ENCODE assay signal across 28 mouse cellular contexts in the genomic region with DNA sequence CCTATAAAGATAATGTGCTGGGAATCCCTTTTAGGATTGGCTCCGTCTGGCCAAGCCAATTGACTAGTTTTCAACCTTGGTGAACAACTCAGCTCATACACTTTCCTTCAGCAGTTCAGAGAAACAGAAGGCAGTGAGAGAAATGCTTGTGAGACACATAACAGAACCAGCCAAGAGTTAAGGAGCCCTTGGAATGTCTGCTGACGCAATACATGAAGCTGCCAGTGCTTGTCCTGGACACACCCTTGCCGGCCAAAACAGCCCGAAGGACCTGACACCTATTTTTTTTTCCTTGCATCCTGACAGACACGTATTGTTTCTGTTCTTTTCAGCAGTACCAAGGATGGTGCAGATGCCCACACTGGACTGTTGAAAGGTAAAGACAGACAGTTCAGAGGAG. TPM values are rescaled to one million over a fixed set of nuclear protein-coding genes. Genes with fewer than 3 reads are reported as not detected.
DNase-seq lines count a peak whose midpoint lies in the region; ATAC-seq and TF ChIP-seq lines count a peak whose summit lies in the region.
"Had no signal": no experiment of that assay in that cellular context is flagged by ENCODE, and none has a peak within 500 bp of the region (broad histone marks: within the 10 kb centered on the region; RNA-seq: fewer than 3 reads in every experiment).

No protein-coding gene starts in this region.

- H3K9ac ChIP-seq in lung, postnatal 0 days (replicated peaks; ENCODE audit: low read depth) = no peak overlapping the region
- no peak overlapping the region for H3K9ac ChIP-seq in heart, adult 2 months (ENCODE audit: low read depth, low read length)
- no peak overlapping the region for H3K9ac ChIP-seq in forebrain, embryonic 11.5 days (ENCODE audit: low read length)
- H3K9ac ChIP-seq: forebrain, embryonic 15.5 days; limb, embryonic 12.5 days; liver, postnatal 0 days had no signal

- H3K9me3 ChIP-seq in lung, postnatal 0 days (ENCODE audit: low read length) = no peaks in the 10 kb centered on the region
- H3K9me3 ChIP-seq in forebrain, embryonic 11.5 days (ENCODE audit: control insufficient read depth, low read length) = no peaks in the 10 kb centered on the region
- H3K9me3 ChIP-seq: forebrain, embryonic 15.5 days; limb, embryonic 12.5 days; midbrain, embryonic 10.5 days had no signal

- no peaks in the 10 kb centered on the region for H3K4me1 ChIP-seq in lung, postnatal 0 days (ENCODE audit: insufficient read depth, low read depth, low read length)
- H3K4me1 ChIP-seq in heart, adult 2 months (ENCODE audit: control insufficient read depth, insufficient read depth, low read length) = no peaks in the 10 kb centered on the region
- no peaks in the 10 kb centered on the region for H3K4me1 ChIP-seq in forebrain, embryonic 11.5 days (replicated peaks; ENCODE audit: control insufficient read depth, insufficient read depth, low read length)
- H3K4me1 ChIP-seq: forebrain, embryonic 15.5 days; limb, embryonic 12.5 days; midbrain, embryonic 10.5 days had no signal

- peak; percentile 65 for ATAC-seq in lung, postnatal 0 days
- no peak for ATAC-seq in erythroid progenitor cell, adult 5-6 weeks (replicated peaks; ENCODE audit: low FRiP score, poor library complexity, severe bottlenecking)
- no peak for ATAC-seq in forebrain, embryonic 11.5 days (replicated peaks; ENCODE audit: low FRiP score)
- ATAC-seq: activated CD4-positive, CD25-positive, alpha-beta regulatory T cell, adult 4 months; CD4-positive, CD25-positive, alpha-beta regulatory T cell, adult 4 months; forebrain, embryonic 15.5 days; hindbrain, postnatal 0 days; intestine, embryonic 16.5 days; liver, postnatal 0 days; midbrain, embryonic 16.5 days had no signal

- TF ChIP-seq CTCF in lung, postnatal 0 days (IDR thresholded peaks at IDR 0.05) = no peak
- no peak for TF ChIP-seq CTCF in heart, adult 2 months (IDR thresholded peaks at IDR 0.05)

- DNase-seq in 3134 (ENCODE audit: extremely low read depth, insufficient read length, low spot score) (peak; percentile 29), 3T3-L1 (ENCODE audit: low read depth, low spot score) (peak; percentile 80), adipocyte (ENCODE audit: low spot score) (peak; percentile 37)
- peak; percentile 47 for DNase-seq in lung, postnatal 0 days (ENCODE audit: low spot score)
- no peak for DNase-seq in heart, adult 2 months
- no peak for DNase-seq in forebrain, embryonic 11.5 days (ENCODE audit: low spot score)
- DNase-seq in ovary, postnatal 10 days (ENCODE audit: low spot score) = no peak
- DNase-seq: adrenal gland, postnatal 14 days; cerebellum, adult 8-10 months; cerebellum, postnatal 36 days; kidney, postnatal 25 days; layer of hippocampus, postnatal 36 days; liver, postnatal 0 days; right cerebral cortex, postnatal 14 days; thymus, adult 2 months; thymus, postnatal 4 days had no signal

- WGBS in lung, postnatal 0 days = 39% methylated on average over 5 of the region's 5 CpGs
- 47% methylated on average over 5 of the region's 5 CpGs for WGBS in heart, adult 2 months
- 87% methylated on average over 5 of the region's 5 CpGs for WGBS in forebrain, embryonic 11.5 days

- H3K27ac ChIP-seq in lung, postnatal 0 days (ENCODE audit: low read length) = no peak overlapping the region
- no peak overlapping the region for H3K27ac ChIP-seq in heart, adult 2 months
- H3K27ac ChIP-seq in forebrain, embryonic 11.5 days (ENCODE audit: low read depth, low read length) = no peak overlapping the region
- H3K27ac ChIP-seq: forebrain, embryonic 15.5 days; hindbrain, postnatal 0 days; limb, embryonic 12.5 days; midbrain, embryonic 10.5 days; stomach, postnatal 0 days had no signal

- intact Hi-C loops in heart, adult 2 months (cut with DNase I) = no loop called here

- H3K27me3 ChIP-seq in lung, postnatal 0 days (replicated peaks; ENCODE audit: insufficient read depth, low read length) = no peaks in the 10 kb centered on the region
- H3K27me3 ChIP-seq in heart, adult 2 months (ENCODE audit: control insufficient read depth, insufficient read depth, low read length) = no peaks in the 10 kb centered on the region
- H3K27me3 ChIP-seq in forebrain, embryonic 11.5 days (ENCODE audit: control insufficient read depth, insufficient read depth, low read length) = no peaks in the 10 kb centered on the region
- H3K27me3 ChIP-seq: forebrain, embryonic 15.5 days; limb, embryonic 12.5 days had no signal

- no peaks in the 10 kb centered on the region for H3K36me3 ChIP-seq in lung, postnatal 0 days (ENCODE audit: insufficient read depth, low read length)
- H3K36me3 ChIP-seq in heart, adult 2 months (ENCODE audit: control insufficient read depth, insufficient read depth, low read length) = no peaks in the 10 kb centered on the region
- H3K36me3 ChIP-seq in forebrain, embryonic 11.5 days (ENCODE audit: control insufficient read depth, insufficient read depth, low read length) = no peaks in the 10 kb centered on the region
- H3K36me3 ChIP-seq: forebrain, embryonic 15.5 days; limb, embryonic 12.5 days; midbrain, embryonic 10.5 days had no signal

- H3K4me2 ChIP-seq in lung, postnatal 0 days (replicated peaks; ENCODE audit: low read depth, low read length) = no peak overlapping the region
- H3K4me2 ChIP-seq in forebrain, embryonic 11.5 days (ENCODE audit: low read depth, low read length, severe bottlenecking) = no peak overlapping the region
- H3K4me2 ChIP-seq: forebrain, embryonic 15.5 days; heart, embryonic 11.5 days; limb, embryonic 12.5 days; liver, embryonic 11.5 days had no signal

- TF ChIP-seq POLR2A in heart, adult 2 months (IDR thresholded peaks at IDR 0.05; ENCODE audit: insufficient read depth, low read depth, low read length) = no peak

- H3K79me2 ChIP-seq in heart, adult 2 months (replicated peaks; ENCODE audit: control insufficient read depth, insufficient read depth, low read length) = no peaks in the 10 kb centered on the region

- no peak for TF ChIP-seq EP300 in lung, postnatal 0 days (IDR thresholded peaks at IDR 0.05)
- no peak for TF ChIP-seq EP300 in heart, adult 2 months (IDR thresholded peaks at IDR 0.05; ENCODE audit: insufficient read depth, low read depth, low read length)

- no peak overlapping the region for H3K4me3 ChIP-seq in lung, postnatal 0 days (ENCODE audit: low read depth, low read length)
- no peak overlapping the region for H3K4me3 ChIP-seq in heart, adult 2 months
- no peak overlapping the region for H3K4me3 ChIP-seq in forebrain, embryonic 11.5 days (ENCODE audit: low read depth, low read length)
- H3K4me3 ChIP-seq: forebrain, embryonic 15.5 days; limb, embryonic 12.5 days; midbrain, embryonic 10.5 days had no signal

RNA-seq across cellular contexts. Expression of gene Thoc2, which starts 4.2 kb away (rescaled TPM):
- 58.0 and 69.8 TPM in 2 replicates for polyA plus RNA-seq in lung, postnatal 0 days (2015; fragmentation: Nextera tagmentation; extraction: Ambion mirVana)
- 134 and 151 TPM in 2 replicates for total RNA-seq in erythroid progenitor cell, adult 5-6 weeks (2015; ENCODE audit: low replicate concordance)
- 151 and 200 TPM in 2 replicates for total RNA-seq in erythroid progenitor cell, adult 5-6 weeks (2017; ENCODE audit: low replicate concordance)
- total RNA-seq in heart, adult 2 months (2021) = 10 to 100 TPM; 25.3 to 29.5 TPM
- polyA plus RNA-seq in heart, adult 2 months (2012; rRNA removed) = 7.2 and 11.0 TPM in 2 replicates
- 96.3 and 97.5 TPM in 2 replicates for polyA plus RNA-seq in forebrain, embryonic 11.5 days (2014; fragmentation: Nextera tagmentation; extraction: Ambion mirVana)

Comparison
In these comparisons a context has a peak if more than half of its experiments do, and no peak if none do; other contexts are left out.
1. DNase-seq: peak in 3134 (single experiment), 3T3-L1 (single experiment), adipocyte (single experiment) and lung, postnatal 0 days (single experiment); none in heart, adult 2 months (0 of 2), forebrain, embryonic 11.5 days (single experiment) and ovary, postnatal 10 days (single experiment).